Mouse (Mus musculus): ENCODE data around the gene Rbm20. TPM values are rescaled to one million over a fixed set of nuclear protein-coding genes. Genes with fewer than 3 reads are reported as not detected.

Rbm20 gene
- total and polyA plus RNA-seq, 3 experiments: 0.05 to 0.56 (median 0.08) TPM

GRCm38 (mm10) chr19:53850166-53850922, 173.2 kb downstream of the Rbm20 start:
- dilution Hi-C loops (cut with MboI; ENCODE audit: extremely low pct_ligation_motif_present, extremely low pct_unique_long_range_greater_than_20kb, low sequenced_read_pairs): no loop called here
- TF ChIP-seq ELF1 (IDR thresholded peaks at IDR 0.05; ENCODE audit: low read depth, low read length): no peak
- TF ChIP-seq EP300 (IDR thresholded peaks at IDR 0.05; ENCODE audit: low read length): no peak
- TF ChIP-seq PAX5 (IDR thresholded peaks at IDR 0.05; ENCODE audit: low read length): no peak
- no peak for TF ChIP-seq USF1 (IDR thresholded peaks at IDR 0.05; ENCODE audit: low read depth, low read length)
- no peak for TF ChIP-seq SMC3 (IDR thresholded peaks at IDR 0.05; ENCODE audit: low read depth, low read length)
- TF ChIP-seq TCF12 (IDR thresholded peaks at IDR 0.05; ENCODE audit: low read depth, low read length): no peak
- no peak for TF ChIP-seq CHD1 (IDR thresholded peaks at IDR 0.05; ENCODE audit: low read depth, low read length)
- no peak for TF ChIP-seq TBP (conservative IDR thresholded peaks at IDR 0.05; ENCODE audit: low read depth, low read length)
- TF ChIP-seq ZKSCAN1 (IDR thresholded peaks at IDR 0.05; ENCODE audit: borderline replicate concordance, low read depth, low read length): no peak
- TF ChIP-seq E2F4 (IDR thresholded peaks at IDR 0.05; ENCODE audit: insufficient replicate concordance, low read depth, low read length): no peak
- no peak for TF ChIP-seq RAD21 (IDR thresholded peaks at IDR 0.05; ENCODE audit: low read depth, low read length)
- no peak for TF ChIP-seq USF2 (conservative IDR thresholded peaks at IDR 0.05; ENCODE audit: low read depth, low read length)
- TF ChIP-seq ZC3H11A (IDR thresholded peaks at IDR 0.05; ENCODE audit: low read depth, low read length): no peak
- TF ChIP-seq CTCF (conservative IDR thresholded peaks at IDR 0.05 in 1 of 2, IDR thresholded peaks at IDR 0.05 in 1 of 2; ENCODE audit: low read depth in 2 of 2, low read length in 2 of 2): no peak
- TF ChIP-seq ZNF384 (IDR thresholded peaks at IDR 0.05; ENCODE audit: low read depth, low read length): no peak
- no peak for TF ChIP-seq UBTF (IDR thresholded peaks at IDR 0.05; ENCODE audit: low read depth, low read length)
- TF ChIP-seq POLR2AphosphoS2 (IDR thresholded peaks at IDR 0.05; ENCODE audit: low read depth, low read length): no peak
- no peak for TF ChIP-seq GABPA (IDR thresholded peaks at IDR 0.05; ENCODE audit: insufficient replicate concordance, low read depth, low read length)
- TF ChIP-seq IRF4 (IDR thresholded peaks at IDR 0.05; ENCODE audit: low read depth, low read length): no peak
- no peak for TF ChIP-seq ETS1 (conservative IDR thresholded peaks at IDR 0.05; ENCODE audit: low read depth, low read length)
- Histone ChIP-seq H3K4me1 (ENCODE audit: control insufficient read depth in 1 of 2, insufficient read depth in 2 of 2) (peaks cover 7 to 15% of the 10 kb centered on the region in 2 experiments), H3K79me2 (replicated peaks; ENCODE audit: control insufficient read depth, extremely low read depth, insufficient read depth, poor library complexity, severe bottlenecking) (no peaks in the 10 kb centered on the region), H3K36me3 (replicated peaks in 1 of 2; ENCODE audit: control insufficient read depth in 1 of 2, insufficient read depth in 1 of 2, low read length in 1 of 2) (no peaks in the 10 kb centered on the region), H3K27ac (ENCODE audit: insufficient read depth, low read depth) (no peak overlapping the region), H3K4me2 (ENCODE audit: insufficient read depth, low read depth, poor library complexity, severe bottlenecking) (no peak overlapping the region), H3K4me3 (replicated peaks in 1 of 3; ENCODE audit: low read depth in 2 of 3, low read length in 2 of 3, poor library complexity in 1 of 3) (no peak overlapping the region), H3K9ac (ENCODE audit: insufficient read depth, low read depth) (no peak overlapping the region), H3K27me3 (replicated peaks) (no peaks in the 10 kb centered on the region), H3K9me3 (replicated peaks; ENCODE audit: low read length) (no peaks in the 10 kb centered on the region)
- no peak for DNase-seq (ENCODE audit: extremely low read depth)
- in situ Hi-C loops (cut with MboI; ENCODE audit: low pct_ligation_motif_present, low pct_unique_long_range_greater_than_20kb, low sequenced_read_pairs): no loop called here

- Histone ChIP-seq H3K27me3 (replicated peaks) (no peaks in the 10 kb centered on the region), H3K4me1 (ENCODE audit: control insufficient read depth in 1 of 2, insufficient read depth in 2 of 2) (peaks cover 8 to 21% of the 10 kb centered on the region in 2 experiments), H3K79me2 (replicated peaks; ENCODE audit: control insufficient read depth, extremely low read depth, insufficient read depth, poor library complexity, severe bottlenecking) (no peaks in the 10 kb centered on the region), H3K27ac (ENCODE audit: insufficient read depth, low read depth) (no peak overlapping the region), H3K9ac (ENCODE audit: insufficient read depth, low read depth) (no peak overlapping the region), H3K36me3 (replicated peaks in 1 of 2; ENCODE audit: control insufficient read depth in 1 of 2, insufficient read depth in 1 of 2, low read length in 1 of 2) (no peaks in the 10 kb centered on the region), H3K4me2 (ENCODE audit: insufficient read depth, low read depth, poor library complexity, severe bottlenecking) (no peak overlapping the region), H3K9me3 (replicated peaks; ENCODE audit: low read length) (no peaks in the 10 kb centered on the region), H3K4me3 (replicated peaks in 1 of 3; ENCODE audit: low read depth in 2 of 3, low read length in 2 of 3, poor library complexity in 1 of 3) (no peak overlapping the region)
- dilution Hi-C loops (cut with MboI; ENCODE audit: extremely low pct_ligation_motif_present, extremely low pct_unique_long_range_greater_than_20kb, low sequenced_read_pairs): no loop called here
- DNase-seq (ENCODE audit: extremely low read depth): no peak
- TF ChIP-seq ZKSCAN1 (IDR thresholded peaks at IDR 0.05; ENCODE audit: borderline replicate concordance, low read depth, low read length): no peak
- no peak for TF ChIP-seq JUND (conservative IDR thresholded peaks at IDR 0.05; ENCODE audit: low read depth, low read length)
- TF ChIP-seq MAFK (IDR thresholded peaks at IDR 0.05; ENCODE audit: insufficient replicate concordance, low read length): no peak
- TF ChIP-seq E2F4 (IDR thresholded peaks at IDR 0.05; ENCODE audit: insufficient replicate concordance, low read depth, low read length): no peak
- TF ChIP-seq POLR2A (IDR thresholded peaks at IDR 0.05; ENCODE audit: low read depth, low read length): no peak
- TF ChIP-seq MAZ (IDR thresholded peaks at IDR 0.05; ENCODE audit: low read depth, low read length): no peak
- TF ChIP-seq MXI1 (IDR thresholded peaks at IDR 0.05; ENCODE audit: low read depth, low read length): no peak
- no peak for TF ChIP-seq BHLHE40 (IDR thresholded peaks at IDR 0.05; ENCODE audit: low read depth, low read length)
- no peak for TF ChIP-seq ZNF384 (IDR thresholded peaks at IDR 0.05; ENCODE audit: low read depth, low read length)
- TF ChIP-seq UBTF (IDR thresholded peaks at IDR 0.05; ENCODE audit: low read depth, low read length): no peak
- in situ Hi-C loops (cut with MboI; ENCODE audit: low pct_ligation_motif_present, low pct_unique_long_range_greater_than_20kb, low sequenced_read_pairs): no loop called here
Observed at GRCm38 (mm10) chr19:53851352-53851751, 174.2 kb downstream of the Rbm20 start.

Data from CH12.LX (cell line).